Mouse (Mus musculus) forebrain, embryonic 14.5 days (tissue): ENCODE measurements around the gene Tceanc. TPM values are rescaled to one million over a fixed set of nuclear protein-coding genes. Genes with fewer than 3 reads are reported as not detected.
A peak's percentile ranks its signal among the peaks of the same experiment; 100 is the strongest.

Experiments used
- ATAC-seq: fragments of 200-750 bp; cut with Nextera tagmentation; 2 replicates; pipeline ENCODE4 v1.8.0; 2017; ENCODE audit warnings: mild to moderate bottlenecking, moderate library complexity
- DNase-seq: peaks from one replicate; pipeline ENCODE4 v3.0.0-alpha.2; 2015; ENCODE audit warnings: low spot score
- H3K27ac ChIP-seq: fragments of 300-500 bp; sonication (generic); 2 replicates; pipeline ENCODE4 v1.5.1; 2014; ENCODE audit warnings: low read depth, mild to moderate bottlenecking, control low read depth, low read length, moderate library complexity
- H3K27me3 ChIP-seq: fragments of 300-500 bp; sonication (generic); replicated peaks from 2 replicates; pipeline ENCODE4 v1.6.1; 2014; ENCODE audit warnings: low read length, control low read depth, mixed read lengths; ENCODE audit not compliant: control insufficient read depth, insufficient read depth
- H3K36me3 ChIP-seq: fragments of 300-500 bp; sonication (generic); 2 replicates; pipeline ENCODE4 v1.6.1; 2014; ENCODE audit warnings: low read length, control low read depth; ENCODE audit not compliant: control insufficient read depth, insufficient read depth
- H3K4me1 ChIP-seq: fragments of 300-500 bp; sonication (generic); 2 replicates; pipeline ENCODE4 v1.6.1; 2014; ENCODE audit warnings: antibody characterized with exemption, low read length, control low read depth; ENCODE audit not compliant: control insufficient read depth, insufficient read depth
- H3K4me2 ChIP-seq: fragments of 300-500 bp; sonication (generic); 2 replicates; pipeline ENCODE4 v1.6.1; 2014; ENCODE audit warnings: mild to moderate bottlenecking, control low read depth, low read length
- H3K4me3 ChIP-seq: fragments of 300-500 bp; sonication (generic); 2 replicates; pipeline ENCODE4 v1.5.1; 2014; ENCODE audit warnings: low read depth, low read length, control low read depth
- H3K9ac ChIP-seq: fragments of 300-500 bp; sonication (generic); 2 replicates; pipeline ENCODE4 v1.6.1; 2014; ENCODE audit warnings: mild to moderate bottlenecking, low read length, control low read depth, moderate library complexity
- H3K9me3 ChIP-seq: fragments of 300-500 bp; sonication (generic); replicated peaks from 2 replicates; pipeline ENCODE4 v1.6.1; 2016; ENCODE audit warnings: low read length, control low read depth, mixed read lengths; ENCODE audit not compliant: control insufficient read depth
- WGBS: fragments of 180-500 bp; shearing (Covaris S2); extraction: QIAGEN DNeasy Blood & Tissue Kit; methylation state at CpG from one replicate; pipeline ENCODE4 v1.1.7; 2014; 5-methylcytosine and 5-hydroxymethylcytosine counted together
- polyA plus RNA-seq: library from polyadenylated mRNA; unstranded; fragments of >200 nt; fragmentation: Nextera tagmentation; extraction: Ambion mirVana; gene quantifications from 2 replicates; pipeline ENCODE4 v1.2.1, GENCODE M21; 2014

Tceanc gene
- polyA plus RNA-seq, 1 experiment from 2014 or later, result 6.9 TPM

- Histone ChIP-seq H3K9ac (peak overlapping the region; percentile 77), H3K36me3 (no peaks in the 10 kb centered on the region), H3K27me3 (no peaks in the 10 kb centered on the region), H3K4me2 (peak overlapping the region; percentile 52), H3K4me3 (peak overlapping the region; percentile 50), H3K27ac (peak overlapping the region; percentile 97), H3K4me1 (no peaks in the 10 kb centered on the region), H3K9me3 (no peaks in the 10 kb centered on the region)
- 32% methylated on average over 64 of the region's 65 CpGs for WGBS
- ATAC-seq, result peak; percentile 99
- peak; percentile 96 for DNase-seq
Observed at GRCm38 (mm10) chrX:166509761-166510738, 8.3 kb downstream of the Tceanc start.

GRCm38 (mm10) chrX:166504421-166504820, 13.9 kb downstream of the Tceanc start:
- H3K36me3 ChIP-seq, result 0 out of 2 replicates have a peak, but pooled peaks cover 2% of the 10 kb centered on the region
- no peak overlapping the region for H3K4me2 ChIP-seq
- ATAC-seq (no peak), DNase-seq (no peak)
- H3K27me3 ChIP-seq, result no peaks in the 10 kb centered on the region
- H3K9me3 ChIP-seq, result no peaks in the 10 kb centered on the region
- H3K4me3 ChIP-seq, result no peak overlapping the region
- H3K4me1 ChIP-seq, result no peaks in the 10 kb centered on the region
- WGBS, result 73% methylated on average over 2 of the region's 2 CpGs
- H3K9ac ChIP-seq, result no peak overlapping the region
- no peak overlapping the region for H3K27ac ChIP-seq

GRCm38 (mm10) chrX:166499496-166500190, 18.7 kb downstream of the Tceanc start:
- no peaks in the 10 kb centered on the region for H3K27me3 ChIP-seq
- H3K4me3 ChIP-seq, result no peak overlapping the region
- H3K4me1 ChIP-seq, result no peaks in the 10 kb centered on the region
- no peak for DNase-seq
- H3K4me2 ChIP-seq, result no peak overlapping the region
- H3K36me3 ChIP-seq, result 0 out of 2 replicates have a peak, but pooled peaks cover 2% of the 10 kb centered on the region
- H3K9ac ChIP-seq, result no peak overlapping the region
- no peaks in the 10 kb centered on the region for H3K9me3 ChIP-seq
- WGBS, result 80% methylated on average over 1 of the region's 1 CpGs
- no peak overlapping the region for H3K27ac ChIP-seq
- no peak for ATAC-seq

- no peaks in the 10 kb centered on the region for H3K36me3 ChIP-seq
- H3K4me1 ChIP-seq, result no peaks in the 10 kb centered on the region
- no peak overlapping the region for H3K4me3 ChIP-seq
- DNase-seq (peak; percentile 28), ATAC-seq (0 out of 2 replicates have a peak, but pooled peaks have one; percentile 50)
- H3K27me3 ChIP-seq, result no peaks in the 10 kb centered on the region
- no peak overlapping the region for H3K27ac ChIP-seq
- H3K9me3 ChIP-seq, result no peaks in the 10 kb centered on the region
- H3K9ac ChIP-seq, result no peak overlapping the region
- no peak overlapping the region for H3K4me2 ChIP-seq
- WGBS, result 49% methylated on average over 4 of the region's 4 CpGs
Observed at GRCm38 (mm10) chrX:166497771-166498170, 20.6 kb downstream of the Tceanc start.

GRCm38 (mm10) chrX:166495052-166495451, 23.3 kb downstream of the Tceanc start:
- no peak for DNase-seq
- H3K4me3 ChIP-seq, result no peak overlapping the region
- H3K27me3 ChIP-seq, result no peaks in the 10 kb centered on the region
- no peak overlapping the region for H3K4me2 ChIP-seq
- no peaks in the 10 kb centered on the region for H3K4me1 ChIP-seq
- no peak for ATAC-seq
- H3K27ac ChIP-seq, result no peak overlapping the region
- no peaks in the 10 kb centered on the region for H3K9me3 ChIP-seq
- H3K9ac ChIP-seq, result no peak overlapping the region
- 85% methylated on average over 2 of the region's 2 CpGs for WGBS
- H3K36me3 ChIP-seq, result no peaks in the 10 kb centered on the region

- peak within 1 kb of the TSS; percentile 61 for H3K9ac ChIP-seq
- H3K9me3 ChIP-seq, result no peaks in the 10 kb centered on the region
- peak within 1 kb of the TSS; percentile 50 for H3K4me3 ChIP-seq
- peak within 1 kb of the TSS; percentile 58 for H3K4me2 ChIP-seq
- no peaks in the 10 kb centered on the region for H3K4me1 ChIP-seq
- 35% methylated on average over 41 of the region's 41 CpGs for WGBS
- ATAC-seq, result peak; percentile 97
- DNase-seq, result peak; percentile 92
- no peaks in the 10 kb centered on the region for H3K27me3 ChIP-seq
- no peaks in the 10 kb centered on the region for H3K36me3 ChIP-seq
- peak within 1 kb of the TSS; percentile 56; the same call in 1 of the 2 replicates for H3K27ac ChIP-seq
Observed at GRCm38 (mm10) chrX:166479365-166479983, 38.9 kb downstream of the Tceanc start, which contains the start of gene Rab9. Rab9 (minus strand) TSS chrX:166479867.

- Histone ChIP-seq H3K4me1 (no peaks in the 10 kb centered on the region), H3K36me3 (no peaks in the 10 kb centered on the region), H3K4me2 (peak overlapping the region; percentile 58), H3K4me3 (peak overlapping the region; percentile 50), H3K9me3 (no peaks in the 10 kb centered on the region), H3K27ac (peak overlapping the region; percentile 56; the same call in 1 of the 2 replicates), H3K27me3 (no peaks in the 10 kb centered on the region), H3K9ac (peak overlapping the region; percentile 61)
- DNase-seq (peak; percentile 14), ATAC-seq (peak; percentile 45)
- 36% methylated on average over 28 of the region's 28 CpGs for WGBS
Observed at GRCm38 (mm10) chrX:166478631-166479364, 39.6 kb downstream of the Tceanc start.

GRCm38 (mm10) chrX:166477393-166477792, 41.0 kb downstream of the Tceanc start:
- H3K4me3 ChIP-seq, result no peak overlapping the region

More at GRCm38 (mm10) chrX:166477393-166477792, 41.0 kb downstream of the Tceanc start:
- no peaks in the 10 kb centered on the region for H3K9me3 ChIP-seq
- H3K4me2 ChIP-seq, result peak overlapping the region; percentile 58
- 82% methylated on average over 6 of the region's 6 CpGs for WGBS
- DNase-seq (no peak), ATAC-seq (no peak)
- no peak overlapping the region for H3K27ac ChIP-seq
- H3K9ac ChIP-seq, result no peak overlapping the region
- H3K36me3 ChIP-seq, result no peaks in the 10 kb centered on the region
- no peaks in the 10 kb centered on the region for H3K4me1 ChIP-seq
- H3K27me3 ChIP-seq, result no peaks in the 10 kb centered on the region
